ENCODE assay signal across 20 mouse cellular contexts in the genomic region with DNA sequence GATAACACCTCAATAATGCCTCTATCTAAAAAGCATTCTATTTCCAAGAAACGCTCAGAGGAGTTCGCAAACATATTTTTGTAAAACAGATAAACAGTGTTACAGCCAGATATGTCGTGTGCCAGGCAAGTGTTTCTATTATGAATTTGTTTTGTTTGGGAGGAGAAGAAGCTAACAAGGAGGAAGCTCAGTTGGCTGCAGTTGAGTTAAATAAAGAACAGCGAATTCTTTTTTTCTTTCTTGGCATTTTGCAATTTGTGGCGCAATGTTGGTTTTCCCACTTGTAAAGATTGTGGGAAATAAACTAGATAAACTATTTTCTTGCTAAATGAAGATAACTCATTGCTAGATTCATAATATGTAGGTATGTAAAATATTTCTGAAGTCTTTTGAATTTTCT.
"Had no signal": no experiment of that assay in that cellular context is flagged by ENCODE, and none has a peak within 500 bp of the region (broad histone marks: within the 10 kb centered on the region; RNA-seq: fewer than 3 reads in every experiment).

No protein-coding gene starts in this region.

- H3K27ac ChIP-seq: kidney, embryonic 15.5 days; left cerebral cortex, adult 2 months; limb, embryonic 12.5 days; limb, embryonic 15.5 days; liver, embryonic 14.5 days; midbrain, embryonic 10.5 days; midbrain, embryonic 13.5 days; neural tube, embryonic 13.5 days had no signal

- DNase-seq: kidney, adult 8-10 months; kidney, postnatal 10 days; kidney, postnatal 36 days; layer of hippocampus, postnatal 36 days; liver, postnatal 0 days; lung, embryonic 14.5 days; retina, postnatal 1 day; right cerebral cortex, postnatal 25 days; thymus, adult 18-20 months; thymus, postnatal 36 days had no signal

- H3K9me3 ChIP-seq: kidney, embryonic 15.5 days; limb, embryonic 12.5 days; limb, embryonic 15.5 days; midbrain, embryonic 10.5 days; midbrain, embryonic 13.5 days; neural tube, embryonic 13.5 days had no signal

- H3K36me3 ChIP-seq: kidney, embryonic 15.5 days; limb, embryonic 12.5 days; limb, embryonic 15.5 days; midbrain, embryonic 10.5 days; midbrain, embryonic 13.5 days; neural tube, embryonic 13.5 days had no signal

- H3K9ac ChIP-seq: kidney, embryonic 15.5 days; limb, embryonic 12.5 days; limb, embryonic 15.5 days; liver, embryonic 14.5 days; liver, postnatal 0 days; lung, embryonic 14.5 days; midbrain, embryonic 13.5 days; neural tube, embryonic 13.5 days had no signal

- H3K27me3 ChIP-seq: kidney, embryonic 15.5 days; limb, embryonic 12.5 days; limb, embryonic 15.5 days; megakaryocyte, embryonic 14.5 days; midbrain, embryonic 13.5 days; neural tube, embryonic 13.5 days had no signal

- H3K4me3 ChIP-seq: kidney, embryonic 15.5 days; left cerebral cortex, adult 2 months; limb, embryonic 12.5 days; limb, embryonic 15.5 days; megakaryocyte, embryonic 14.5 days; midbrain, embryonic 10.5 days; midbrain, embryonic 13.5 days; myocyte; neural tube, embryonic 13.5 days had no signal

- H3K4me1 ChIP-seq: kidney, embryonic 15.5 days; limb, embryonic 12.5 days; limb, embryonic 15.5 days; megakaryocyte, embryonic 14.5 days; midbrain, embryonic 10.5 days; midbrain, embryonic 13.5 days; neural tube, embryonic 13.5 days had no signal
